Mouse (Mus musculus) v-Abl transformed pro-B cells (cell line): ENCODE data around the gene Akt1s1.

ENCODE experiments used
- in situ Hi-C, 2 experiments: fragments of 400-800 bp; cut with MboI; formaldehyde crosslinking; loops; one replicate each; pipeline ENCODE4 v1.15.1; 2025; ENCODE audit not compliant: unreplicated experiment in 2 of 2

The Akt1s1 gene

GRCm38 (mm10) chr7:44821666-44822448, 26.9 kb upstream of the Akt1s1 start:
- in situ Hi-C loops: no loop called here

DNA sequence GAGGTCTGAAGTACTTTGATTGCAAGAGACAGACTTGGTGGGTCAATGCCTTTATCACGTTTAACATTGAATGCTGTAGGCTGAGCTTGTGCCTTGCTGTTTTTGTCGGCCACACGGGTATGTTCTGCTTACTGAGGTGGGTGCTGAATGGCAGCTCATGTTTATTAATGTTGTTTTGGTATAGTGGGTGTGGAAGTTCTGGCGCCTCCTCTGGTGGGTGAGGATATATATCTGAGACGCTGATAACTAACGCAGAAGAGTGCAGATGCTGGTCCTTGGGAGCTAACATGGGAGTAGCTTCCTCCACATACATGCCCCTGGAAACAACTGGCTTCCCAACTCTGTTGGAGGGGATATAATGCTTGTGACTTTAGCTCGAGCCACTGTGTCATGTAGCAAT, 25.4 kb upstream of the Akt1s1 start:
- in situ Hi-C loops: no loop called here

DNA sequence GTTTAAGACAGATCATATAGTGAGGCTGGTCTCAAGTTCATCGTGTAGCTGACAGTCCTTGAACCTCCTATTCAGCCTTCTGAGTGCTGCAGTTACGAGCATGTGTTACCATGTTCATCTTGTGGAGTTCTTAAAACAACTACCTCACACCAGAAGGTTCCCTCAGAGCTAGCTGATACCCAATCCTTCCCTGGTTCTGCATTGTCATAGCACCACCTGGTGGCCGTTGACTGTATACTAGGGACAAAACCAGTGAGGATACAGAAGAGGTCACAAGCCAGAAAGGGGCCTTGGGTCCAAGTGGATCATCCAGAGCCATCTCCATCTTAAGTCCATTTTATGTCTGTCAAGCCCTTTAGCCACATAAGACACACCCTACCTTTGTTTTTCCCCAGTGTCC, 23.9 kb upstream of the Akt1s1 start:
- in situ Hi-C loops: loop anchor here in 1 of 2 experiments (5.0 kb wide), 1 partner anchor 103 kb away; no protein-coding TSS in a partner anchor

GRCm38 (mm10) chr7:44826771-44827170, 22.0 kb upstream of the Akt1s1 start:
- in situ Hi-C loops: loop anchor here in 1 of 2 experiments (5.0 kb wide), 1 partner anchor 104 kb away; no protein-coding TSS in a partner anchor

DNA sequence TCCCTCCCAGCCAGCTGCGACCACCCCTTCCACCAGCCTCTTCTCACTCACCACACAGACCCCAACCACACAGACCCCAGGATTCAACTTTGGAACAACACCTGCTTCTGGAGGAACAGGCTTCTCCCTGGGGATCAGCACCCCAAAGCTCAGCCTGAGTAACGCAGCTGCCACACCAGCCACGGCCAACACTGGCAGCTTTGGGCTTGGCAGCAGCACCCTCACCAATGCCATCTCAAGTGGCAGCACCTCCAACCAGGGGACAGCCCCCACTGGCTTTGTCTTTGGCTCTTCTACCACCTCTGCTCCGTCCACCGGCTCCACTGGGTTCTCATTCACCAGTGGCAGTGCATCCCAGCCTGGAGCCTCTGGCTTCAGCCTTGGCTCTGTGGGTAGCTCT, 20.1 kb upstream of the Akt1s1 start:
- in situ Hi-C loops: loop anchor here in 1 of 2 experiments (5.0 kb wide), 1 partner anchor 106 kb away; no protein-coding TSS in a partner anchor

- in situ Hi-C loops: loop anchor here in 1 of 2 experiments (5.0 to 10.0 kb wide), 2 partner anchors 90 to 122 kb away; no protein-coding TSS in a partner anchor
These were observed 16.0 kb upstream of the Akt1s1 start for GRCm38 (mm10) chr7:44832763-44833162.

DNA sequence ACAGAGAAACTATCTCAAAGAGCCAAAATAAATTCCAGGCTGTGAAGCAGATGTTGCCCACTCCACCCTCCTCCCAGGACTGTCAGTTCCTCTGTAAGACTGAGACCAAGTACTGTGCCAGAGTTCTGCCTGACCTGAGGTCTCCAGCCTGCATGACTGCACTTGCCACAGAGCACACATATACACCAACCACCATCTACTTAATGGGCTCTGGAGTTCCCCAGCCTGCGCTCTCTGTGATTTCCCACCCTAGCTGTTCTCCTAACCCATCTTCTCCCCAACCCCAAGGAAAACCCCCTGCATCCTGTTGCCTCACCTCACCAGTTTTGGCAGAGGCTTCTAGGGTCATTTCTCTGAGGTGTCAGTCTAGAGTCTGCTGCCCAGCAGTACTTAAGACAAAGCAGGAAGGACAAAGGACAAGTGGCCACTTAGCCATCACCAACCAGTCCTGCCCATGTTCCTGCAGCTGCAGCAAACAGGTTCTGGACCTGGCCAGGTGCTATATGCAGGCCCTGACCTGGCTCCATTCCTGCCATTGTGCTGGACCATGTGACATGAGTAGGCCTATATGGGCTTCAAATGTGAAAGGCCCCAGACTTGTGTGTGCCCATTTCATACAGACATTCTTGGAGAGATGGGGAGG, 13.3 kb upstream of the Akt1s1 start:
- in situ Hi-C loops: loop anchor here in 1 of 2 experiments (10.0 kb wide), 1 partner anchor 119 kb away; no protein-coding TSS in a partner anchor

GRCm38 (mm10) chr7:44836016-44836404, 12.8 kb upstream of the Akt1s1 start:
- in situ Hi-C loops: loop anchor here in 1 of 2 experiments (10.0 kb wide), 1 partner anchor 119 kb away; no protein-coding TSS in a partner anchor

DNA sequence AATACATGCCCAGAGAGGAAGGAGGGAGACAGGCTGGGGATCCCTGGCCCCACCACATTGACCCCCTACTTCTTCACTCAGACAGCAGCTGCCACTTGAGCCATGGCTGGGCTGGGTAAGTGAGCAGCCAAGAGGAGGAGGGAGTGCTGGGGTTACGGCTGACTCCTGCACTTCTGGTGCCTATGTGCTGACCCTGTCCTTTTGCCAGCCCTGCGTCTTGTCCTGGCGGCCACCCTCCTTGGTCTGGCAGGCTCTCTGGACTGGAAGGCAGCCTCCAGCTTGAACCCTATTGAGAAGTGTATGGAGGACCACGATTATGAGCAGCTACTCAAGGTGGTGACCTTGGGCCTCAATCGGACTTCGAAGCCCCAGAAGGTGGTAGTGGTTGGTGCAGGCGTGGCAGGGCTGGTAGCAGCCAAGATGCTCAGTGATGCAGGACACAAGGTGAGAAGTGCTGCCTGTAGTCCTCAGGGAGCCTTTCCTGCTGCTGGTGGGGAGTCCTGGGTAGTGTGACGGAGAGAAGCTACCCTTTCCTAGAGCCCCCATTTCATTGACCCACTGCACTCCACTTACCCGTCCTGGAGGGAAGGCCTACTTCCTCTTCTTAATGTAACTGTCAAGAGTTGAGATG, 12.3 kb upstream of the Akt1s1 start:
- in situ Hi-C loops: loop anchor here in 1 of 2 experiments (10.0 kb wide), 1 partner anchor 118 kb away; no protein-coding TSS in a partner anchor

DNA sequence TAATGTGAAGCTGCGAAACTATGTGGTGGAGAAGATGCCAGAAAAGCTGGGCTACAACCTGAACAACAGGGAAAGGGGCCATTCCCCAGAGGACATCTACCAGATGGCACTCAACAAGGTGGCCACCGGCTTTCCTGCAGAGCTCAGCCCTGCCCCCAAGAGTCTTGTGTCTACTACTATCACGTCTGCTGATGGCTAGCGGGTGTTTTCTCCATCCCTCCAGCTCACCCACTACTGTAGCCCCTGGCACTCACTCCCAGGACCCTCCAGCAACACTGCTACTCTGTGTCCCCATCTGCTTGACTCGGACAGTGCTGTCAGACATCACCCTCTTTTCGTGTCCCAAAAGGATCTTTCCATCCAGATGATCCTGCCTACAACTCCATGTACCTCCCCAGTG, 10.7 kb upstream of the Akt1s1 start:
- in situ Hi-C loops: loop anchor here in 1 of 2 experiments (10.0 kb wide), 1 partner anchor 117 kb away; no protein-coding TSS in a partner anchor

DNA sequence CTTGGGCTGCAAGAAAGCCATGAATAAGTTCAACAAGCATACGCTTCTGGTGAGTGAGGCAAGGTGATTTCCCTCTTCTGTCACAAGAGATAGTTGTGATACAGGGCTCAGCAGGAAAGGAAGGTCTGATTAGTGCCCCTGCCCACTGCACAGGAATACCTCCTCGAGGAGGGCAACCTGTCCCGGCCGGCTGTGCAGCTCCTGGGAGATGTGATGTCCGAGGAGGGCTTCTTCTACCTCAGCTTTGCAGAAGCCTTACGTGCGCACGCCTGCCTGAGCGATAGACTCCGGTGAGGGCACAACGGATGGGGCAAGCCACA, 9.7 kb upstream of the Akt1s1 start:
- in situ Hi-C loops: loop anchor here in 1 of 2 experiments (10.0 kb wide), 1 partner anchor 116 kb away; no protein-coding TSS in a partner anchor

DNA sequence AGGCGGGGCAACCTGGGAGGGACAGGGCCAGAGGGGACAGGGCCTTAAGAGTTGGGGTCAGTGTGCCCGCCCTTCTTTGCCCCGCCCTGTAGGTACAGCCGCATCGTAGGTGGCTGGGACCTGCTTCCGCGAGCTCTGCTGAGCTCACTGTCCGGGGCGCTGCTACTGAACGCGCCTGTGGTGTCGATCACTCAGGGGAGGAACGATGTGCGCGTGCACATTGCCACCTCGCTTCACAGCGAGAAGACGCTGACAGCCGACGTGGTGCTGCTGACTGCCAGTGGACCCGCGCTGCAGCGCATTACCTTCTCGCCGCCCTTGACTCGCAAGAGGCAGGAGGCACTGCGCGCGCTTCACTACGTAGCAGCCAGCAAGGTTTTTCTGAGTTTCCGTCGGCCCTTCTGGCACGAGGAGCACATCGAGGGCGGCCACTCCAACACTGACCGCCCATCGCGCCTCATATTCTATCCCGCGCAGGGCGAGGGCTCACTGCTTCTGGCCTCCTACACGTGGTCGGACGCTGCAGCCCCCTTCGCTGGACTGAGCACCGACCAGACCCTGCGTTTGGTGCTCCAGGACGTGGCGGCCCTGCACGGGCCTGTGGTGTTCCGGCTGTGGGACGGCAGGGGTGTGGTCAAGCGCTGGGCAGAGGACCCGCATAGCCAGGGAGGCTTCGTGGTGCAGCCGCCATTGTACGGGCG, 9.2 kb upstream of the Akt1s1 start:
- in situ Hi-C loops: loop anchor here in 1 of 2 experiments (10.0 kb wide), 1 partner anchor 115 kb away; no protein-coding TSS in a partner anchor

DNA sequence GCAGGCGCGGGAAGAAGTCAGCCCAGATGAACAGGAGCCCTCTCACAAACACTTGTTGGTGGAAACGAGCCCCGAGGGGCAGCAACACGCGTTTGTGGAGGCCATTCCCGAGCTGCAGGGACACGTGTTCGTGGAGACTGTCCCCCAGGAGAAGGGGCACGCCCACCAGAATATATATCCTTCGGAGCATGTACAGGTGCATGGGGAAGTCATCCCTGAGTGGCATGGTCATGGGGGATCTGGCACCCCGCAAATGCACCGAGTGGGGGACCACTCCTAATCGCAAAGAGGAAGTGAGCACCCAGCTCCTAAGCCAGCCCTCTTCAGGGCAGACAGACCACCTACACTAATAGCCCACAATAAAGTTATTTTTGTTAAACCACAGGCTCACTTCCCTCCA, 8.4 kb upstream of the Akt1s1 start:
- in situ Hi-C loops: no loop called here

GRCm38 (mm10) chr7:44841825-44842463, 6.8 kb upstream of the Akt1s1 start:
- in situ Hi-C loops: no loop called here

DNA sequence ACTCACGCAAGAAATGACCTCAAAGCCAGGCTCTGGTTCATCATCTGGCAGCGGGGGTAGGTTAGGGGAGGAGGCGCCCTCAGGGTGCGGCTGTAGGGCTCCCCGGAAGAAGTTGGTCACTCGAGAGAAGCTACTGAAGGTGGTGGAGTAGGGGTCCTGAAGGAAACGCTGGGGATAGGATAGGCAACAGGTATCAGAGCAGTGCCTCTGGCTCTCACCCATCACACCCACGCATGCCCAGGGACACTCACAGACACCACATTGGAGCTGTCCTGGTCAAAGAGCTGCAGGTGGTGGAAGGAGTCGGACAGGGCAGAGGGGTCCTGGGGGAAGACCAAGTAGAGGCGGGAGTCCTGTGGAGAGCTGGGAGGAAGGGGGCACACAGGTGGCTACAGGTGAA, 3.8 kb upstream of the Akt1s1 start:
- in situ Hi-C loops: no loop called here

- in situ Hi-C loops: no loop called here
These were observed 2.0 kb upstream of the Akt1s1 start for GRCm38 (mm10) chr7:44846804-44847203.

GRCm38 (mm10) chr7:44847772-44848171, 1.0 kb upstream of the Akt1s1 start:
- in situ Hi-C loops: no loop called here

- in situ Hi-C loops: loop anchor here (5.0 to 25.0 kb wide), 3 partner anchors 48 to 312 kb away; partner anchors contain the start of genes Fuz (in 2 of the 2), Pold1 (in 1 of the 2), Rpl13a (in 1 of the 2) and Spib (in 1 of the 2)
These were observed 773 bp downstream of the Akt1s1 start for GRCm38 (mm10) chr7:44849416-44850111.

GRCm38 (mm10) chr7:44850146-44850545, 1.4 kb downstream of the Akt1s1 start:
- in situ Hi-C loops: loop anchor here (5.0 to 25.0 kb wide), 3 partner anchors 47 to 313 kb away; partner anchors contain the start of genes Fuz (in 2 of the 2), Pold1 (in 1 of the 2), Rpl13a (in 1 of the 2) and Spib (in 1 of the 2)
